Mouse (Mus musculus): ENCODE data around the gene Rhoq. TPM values are rescaled to one million over a fixed set of nuclear protein-coding genes. Genes with fewer than 3 reads are reported as not detected.

Rhoq gene
- polyA plus RNA-seq, 1 experiment from 2014 or later = 18.7 TPM

DNA sequence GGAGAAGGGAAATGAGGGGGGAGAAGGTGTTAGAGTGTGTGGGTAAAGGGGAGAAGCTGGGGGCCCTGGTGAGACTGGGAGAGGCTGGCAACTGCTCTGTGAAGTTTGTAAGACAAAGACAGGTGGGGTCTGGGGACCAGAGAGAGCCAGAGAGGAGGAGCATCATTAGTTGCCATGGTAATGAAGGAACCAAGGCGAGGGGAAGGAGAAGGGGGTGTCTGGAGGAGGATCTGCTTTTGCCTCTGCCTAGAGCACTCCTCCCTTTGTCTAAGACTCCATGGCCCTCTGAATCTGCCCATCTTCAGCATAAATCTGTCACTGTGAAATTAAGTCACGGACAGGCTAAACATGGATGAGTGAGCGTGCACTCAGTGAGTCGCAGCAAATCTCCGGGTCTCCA lies 30.0 kb upstream of the Rhoq start:
- Histone ChIP-seq H3K4me1 (replicated peaks; ENCODE audit: control insufficient read depth, insufficient read depth, low read length) (peaks cover 9% of the 10 kb centered on the region; the same call in 1 of the 2 replicates), H3K4me3 (ENCODE audit: low read depth, low read length) (no peak overlapping the region), H3K36me3 (ENCODE audit: control insufficient read depth, insufficient read depth, low read length) (no peaks in the 10 kb centered on the region), H3K9me3 (ENCODE audit: control insufficient read depth, low read length) (no peaks in the 10 kb centered on the region), H3K9ac (ENCODE audit: low read length) (no peak overlapping the region), H3K27me3 (replicated peaks; ENCODE audit: control insufficient read depth, insufficient read depth, low read length) (no peaks in the 10 kb centered on the region), H3K4me2 (ENCODE audit: low read length) (no peak overlapping the region), H3K27ac (ENCODE audit: low read depth) (no peak overlapping the region)
- DNase-seq (ENCODE audit: low spot score) (no peak), ATAC-seq (replicated peaks; ENCODE audit: low FRiP score, low TSS enrichment, low read depth) (no peak)
- 40% methylated on average over 5 of the region's 5 CpGs for WGBS

DNA sequence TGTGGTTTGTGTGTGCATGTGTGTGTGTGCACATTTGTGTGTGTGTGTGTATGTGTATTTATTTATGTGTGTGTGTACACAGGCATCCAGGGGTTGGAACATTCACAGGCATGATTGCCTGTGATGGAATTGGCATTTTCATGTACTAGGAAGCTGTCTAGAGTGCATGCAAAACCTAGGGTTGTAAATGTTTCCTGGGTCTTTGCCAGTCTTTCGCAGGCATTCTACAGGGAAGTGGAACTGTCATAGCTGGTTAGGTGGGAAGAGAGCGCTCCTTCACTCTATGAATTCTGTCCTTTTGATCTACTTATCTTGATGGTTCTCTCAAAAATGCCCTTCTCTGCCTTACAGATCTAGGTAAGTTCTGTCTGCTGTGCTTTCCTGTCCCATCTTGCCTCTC lies 25.8 kb upstream of the Rhoq start:
- no peak overlapping the region for H3K27ac ChIP-seq (ENCODE audit: low read depth)
- ATAC-seq (replicated peaks; ENCODE audit: low FRiP score, low TSS enrichment, low read depth) = no peak

DNA sequence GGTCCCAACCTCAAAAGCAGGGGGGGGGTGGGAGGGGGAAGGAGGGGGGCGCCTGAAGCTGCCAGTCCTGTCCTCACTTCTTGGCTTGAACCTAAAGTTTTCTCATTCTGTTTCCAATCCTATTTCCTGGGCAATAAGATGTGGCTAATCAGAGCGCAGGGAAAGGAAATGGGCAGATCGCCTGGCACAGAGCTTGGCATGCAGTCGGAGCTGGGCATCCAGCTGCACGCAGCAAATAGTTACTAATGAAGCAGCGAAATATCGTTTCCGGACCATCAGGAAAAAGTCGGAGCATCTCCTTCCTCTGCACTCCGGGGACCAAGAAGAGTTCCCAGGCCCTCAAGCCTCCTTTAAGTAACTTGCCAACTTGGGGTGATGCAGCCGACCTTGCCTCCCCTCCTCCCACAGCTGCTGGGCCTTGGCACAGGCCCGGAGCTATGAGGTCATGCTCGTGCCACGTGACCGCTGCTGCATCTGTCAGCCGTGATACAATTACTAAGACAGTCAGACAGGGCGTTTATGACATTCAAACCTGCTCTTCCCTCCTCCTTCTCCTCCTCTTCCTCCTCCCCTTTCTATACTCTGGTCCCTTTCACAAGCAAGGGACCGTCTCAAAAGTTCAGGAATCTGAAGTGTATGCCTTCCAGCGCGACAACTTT lies 25.3 kb upstream of the Rhoq start:
- Histone ChIP-seq H3K9ac (ENCODE audit: low read length) (0 out of 2 replicates have a peak overlapping the region, but pooled peaks have one; percentile 22), H3K27ac (ENCODE audit: low read depth) (peak overlapping the region; percentile 62; the same call in 1 of the 2 replicates), H3K4me2 (ENCODE audit: low read length) (peak overlapping the region; percentile 68), H3K36me3 (ENCODE audit: control insufficient read depth, insufficient read depth, low read length) (no peaks in the 10 kb centered on the region), H3K9me3 (ENCODE audit: control insufficient read depth, low read length) (no peaks in the 10 kb centered on the region), H3K27me3 (replicated peaks; ENCODE audit: control insufficient read depth, insufficient read depth, low read length) (no peaks in the 10 kb centered on the region), H3K4me1 (replicated peaks; ENCODE audit: control insufficient read depth, insufficient read depth, low read length) (peaks cover 11% of the 10 kb centered on the region), H3K4me3 (ENCODE audit: low read depth, low read length) (peak overlapping the region; percentile 34)
- 5% methylated on average over 20 of the region's 20 CpGs for WGBS
- DNase-seq (ENCODE audit: low spot score) (peak; percentile 85), ATAC-seq (replicated peaks; ENCODE audit: low FRiP score, low TSS enrichment, low read depth) (peak; percentile 92)

More for the DNA sequence above, 25.8 kb upstream of the Rhoq start:
- DNase-seq (ENCODE audit: low spot score) = no peak
- Histone ChIP-seq H3K36me3 (ENCODE audit: control insufficient read depth, insufficient read depth, low read length) (no peaks in the 10 kb centered on the region), H3K4me2 (ENCODE audit: low read length) (peak overlapping the region; percentile 68), H3K4me3 (ENCODE audit: low read depth, low read length) (peak overlapping the region; percentile 34; the same call in 1 of the 2 replicates), H3K4me1 (replicated peaks; ENCODE audit: control insufficient read depth, insufficient read depth, low read length) (peaks cover 13% of the 10 kb centered on the region), H3K27me3 (replicated peaks; ENCODE audit: control insufficient read depth, insufficient read depth, low read length) (no peaks in the 10 kb centered on the region), H3K9me3 (ENCODE audit: control insufficient read depth, low read length) (no peaks in the 10 kb centered on the region), H3K9ac (ENCODE audit: low read length) (no peak overlapping the region)
- WGBS = 68% methylated on average over 2 of the region's 2 CpGs

DNA sequence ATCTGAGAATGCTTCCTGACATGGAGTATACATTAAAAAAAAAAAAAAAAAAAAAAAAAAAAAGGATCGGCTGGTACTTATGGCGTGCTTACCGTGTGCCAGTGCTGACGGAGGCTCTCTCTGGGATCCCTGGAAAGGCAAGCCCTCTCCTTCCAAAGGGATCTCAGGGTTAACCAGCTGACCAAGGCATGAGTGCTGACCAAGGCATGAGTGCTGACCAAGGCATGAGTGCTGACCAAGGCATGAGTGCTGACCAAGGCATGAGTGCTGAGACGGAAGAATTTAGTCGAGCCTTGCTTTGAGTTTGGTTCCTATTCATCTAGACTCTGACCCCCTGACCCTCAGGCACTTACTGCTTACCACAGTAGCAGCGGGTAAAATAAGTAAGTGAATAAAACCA lies 24.2 kb upstream of the Rhoq start:
- H3K27me3 ChIP-seq (replicated peaks; ENCODE audit: control insufficient read depth, insufficient read depth, low read length) = no peaks in the 10 kb centered on the region
- no peak overlapping the region for H3K27ac ChIP-seq (ENCODE audit: low read depth)
- DNase-seq (ENCODE audit: low spot score) = no peak
- peaks cover 11% of the 10 kb centered on the region for H3K4me1 ChIP-seq (replicated peaks; ENCODE audit: control insufficient read depth, insufficient read depth, low read length)
- no peak for ATAC-seq (replicated peaks; ENCODE audit: low FRiP score, low TSS enrichment, low read depth)
- H3K4me2 ChIP-seq (ENCODE audit: low read length) = no peak overlapping the region
- 72% methylated on average over 7 of the region's 7 CpGs for WGBS
- H3K4me3 ChIP-seq (ENCODE audit: low read depth, low read length) = no peak overlapping the region
- no peaks in the 10 kb centered on the region for H3K9me3 ChIP-seq (ENCODE audit: control insufficient read depth, low read length)
- no peaks in the 10 kb centered on the region for H3K36me3 ChIP-seq (ENCODE audit: control insufficient read depth, insufficient read depth, low read length)
- no peak overlapping the region for H3K9ac ChIP-seq (ENCODE audit: low read length)

DNA sequence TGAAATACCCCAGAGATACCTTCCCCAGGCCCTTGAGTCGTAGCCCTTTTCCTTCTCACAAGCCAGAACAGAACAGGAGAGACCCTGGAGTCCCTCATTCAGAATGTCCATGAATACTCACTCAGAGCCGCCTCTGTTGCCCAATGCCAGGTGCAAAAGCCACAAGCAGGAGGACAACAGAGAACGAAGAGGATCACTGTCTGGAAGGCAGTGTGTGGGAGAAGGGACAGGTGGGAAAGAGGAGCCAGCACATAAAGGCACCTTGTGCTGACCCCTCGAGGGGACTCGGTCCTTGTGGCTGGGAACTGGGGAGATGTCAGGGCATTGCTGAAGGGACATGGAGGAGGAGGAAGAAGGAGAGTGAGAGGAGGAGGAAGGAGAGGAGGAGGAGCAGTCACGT lies 20.8 kb upstream of the Rhoq start:
- no peak for DNase-seq (ENCODE audit: low spot score)
- H3K9ac ChIP-seq (ENCODE audit: low read length) = no peak overlapping the region
- H3K4me3 ChIP-seq (ENCODE audit: low read depth, low read length) = no peak overlapping the region
- 66% methylated on average over 6 of the region's 6 CpGs for WGBS
- H3K36me3 ChIP-seq (ENCODE audit: control insufficient read depth, insufficient read depth, low read length) = no peaks in the 10 kb centered on the region
- no peak for ATAC-seq (replicated peaks; ENCODE audit: low FRiP score, low TSS enrichment, low read depth)
- H3K4me2 ChIP-seq (ENCODE audit: low read length) = no peak overlapping the region
- no peaks in the 10 kb centered on the region for H3K9me3 ChIP-seq (ENCODE audit: control insufficient read depth, low read length)
- H3K27ac ChIP-seq (ENCODE audit: low read depth) = no peak overlapping the region
- H3K27me3 ChIP-seq (replicated peaks; ENCODE audit: control insufficient read depth, insufficient read depth, low read length) = no peaks in the 10 kb centered on the region
- H3K4me1 ChIP-seq (replicated peaks; ENCODE audit: control insufficient read depth, insufficient read depth, low read length) = peaks cover 10% of the 10 kb centered on the region

DNA sequence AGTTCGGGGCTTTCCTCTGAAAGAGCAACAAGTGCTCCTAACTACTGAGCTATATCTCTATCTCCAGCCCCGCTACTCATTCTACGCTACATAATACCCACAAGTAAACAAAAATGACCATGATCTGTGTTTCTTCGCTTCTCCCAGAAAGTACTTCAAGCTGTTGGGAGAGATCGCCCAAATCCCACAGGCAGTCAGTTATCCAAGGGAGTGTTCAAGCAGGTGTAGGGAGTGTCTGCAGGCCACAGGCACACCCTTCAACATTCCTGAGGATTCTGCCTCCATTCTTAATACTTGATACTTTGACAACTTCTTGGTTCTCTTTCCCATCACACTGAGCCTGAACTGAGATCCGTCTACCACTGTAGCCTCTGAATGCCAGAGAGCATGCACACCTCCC lies 19.7 kb upstream of the Rhoq start:
- H3K4me2 ChIP-seq (ENCODE audit: low read length) = no peak overlapping the region
- 72% methylated on average over 6 of the region's 6 CpGs for WGBS
- ATAC-seq (replicated peaks; ENCODE audit: low FRiP score, low TSS enrichment, low read depth) = no peak
- no peak overlapping the region for H3K27ac ChIP-seq (ENCODE audit: low read depth)
- peaks cover 3% of the 10 kb centered on the region; the same call in 1 of the 2 replicates for H3K4me1 ChIP-seq (replicated peaks; ENCODE audit: control insufficient read depth, insufficient read depth, low read length)
- DNase-seq (ENCODE audit: low spot score) = no peak
- no peaks in the 10 kb centered on the region for H3K36me3 ChIP-seq (ENCODE audit: control insufficient read depth, insufficient read depth, low read length)
- H3K27me3 ChIP-seq (replicated peaks; ENCODE audit: control insufficient read depth, insufficient read depth, low read length) = no peaks in the 10 kb centered on the region
- no peaks in the 10 kb centered on the region for H3K9me3 ChIP-seq (ENCODE audit: control insufficient read depth, low read length)
- H3K4me3 ChIP-seq (ENCODE audit: low read depth, low read length) = no peak overlapping the region
- no peak overlapping the region for H3K9ac ChIP-seq (ENCODE audit: low read length)

DNA sequence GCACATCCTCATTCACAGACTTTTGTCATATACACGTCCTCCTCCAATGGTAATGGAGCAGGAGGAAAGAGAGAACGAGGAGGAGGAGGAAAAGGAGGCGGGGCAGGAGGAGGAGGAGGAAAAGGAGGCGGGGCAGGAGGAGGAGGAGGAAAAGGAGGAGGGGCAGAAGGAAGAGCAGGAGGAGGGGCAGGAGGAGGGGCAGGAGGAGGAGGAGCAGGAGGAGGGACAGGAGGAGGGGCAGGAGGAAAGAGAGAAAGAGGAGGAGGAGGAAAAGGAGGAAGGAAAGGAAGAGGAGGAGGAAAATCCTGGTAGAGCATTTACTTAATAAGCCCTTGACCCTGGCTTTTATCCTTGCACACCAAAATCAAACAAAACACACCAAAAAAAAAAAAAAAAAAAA lies 16.8 kb upstream of the Rhoq start:
- ATAC-seq (replicated peaks; ENCODE audit: low FRiP score, low TSS enrichment, low read depth) (no peak), DNase-seq (ENCODE audit: low spot score) (no peak)
- H3K27ac ChIP-seq (ENCODE audit: low read depth) = no peak overlapping the region
- 41% methylated on average over 4 of the region's 4 CpGs for WGBS
- H3K4me2 ChIP-seq (ENCODE audit: low read length) = no peak overlapping the region
- H3K9ac ChIP-seq (ENCODE audit: low read length) = no peak overlapping the region
- H3K9me3 ChIP-seq (ENCODE audit: control insufficient read depth, low read length) = no peaks in the 10 kb centered on the region
- H3K36me3 ChIP-seq (ENCODE audit: control insufficient read depth, insufficient read depth, low read length) = no peaks in the 10 kb centered on the region
- H3K4me1 ChIP-seq (replicated peaks; ENCODE audit: control insufficient read depth, insufficient read depth, low read length) = no peaks in the 10 kb centered on the region
- no peaks in the 10 kb centered on the region for H3K27me3 ChIP-seq (replicated peaks; ENCODE audit: control insufficient read depth, insufficient read depth, low read length)
- H3K4me3 ChIP-seq (ENCODE audit: low read depth, low read length) = no peak overlapping the region

DNA sequence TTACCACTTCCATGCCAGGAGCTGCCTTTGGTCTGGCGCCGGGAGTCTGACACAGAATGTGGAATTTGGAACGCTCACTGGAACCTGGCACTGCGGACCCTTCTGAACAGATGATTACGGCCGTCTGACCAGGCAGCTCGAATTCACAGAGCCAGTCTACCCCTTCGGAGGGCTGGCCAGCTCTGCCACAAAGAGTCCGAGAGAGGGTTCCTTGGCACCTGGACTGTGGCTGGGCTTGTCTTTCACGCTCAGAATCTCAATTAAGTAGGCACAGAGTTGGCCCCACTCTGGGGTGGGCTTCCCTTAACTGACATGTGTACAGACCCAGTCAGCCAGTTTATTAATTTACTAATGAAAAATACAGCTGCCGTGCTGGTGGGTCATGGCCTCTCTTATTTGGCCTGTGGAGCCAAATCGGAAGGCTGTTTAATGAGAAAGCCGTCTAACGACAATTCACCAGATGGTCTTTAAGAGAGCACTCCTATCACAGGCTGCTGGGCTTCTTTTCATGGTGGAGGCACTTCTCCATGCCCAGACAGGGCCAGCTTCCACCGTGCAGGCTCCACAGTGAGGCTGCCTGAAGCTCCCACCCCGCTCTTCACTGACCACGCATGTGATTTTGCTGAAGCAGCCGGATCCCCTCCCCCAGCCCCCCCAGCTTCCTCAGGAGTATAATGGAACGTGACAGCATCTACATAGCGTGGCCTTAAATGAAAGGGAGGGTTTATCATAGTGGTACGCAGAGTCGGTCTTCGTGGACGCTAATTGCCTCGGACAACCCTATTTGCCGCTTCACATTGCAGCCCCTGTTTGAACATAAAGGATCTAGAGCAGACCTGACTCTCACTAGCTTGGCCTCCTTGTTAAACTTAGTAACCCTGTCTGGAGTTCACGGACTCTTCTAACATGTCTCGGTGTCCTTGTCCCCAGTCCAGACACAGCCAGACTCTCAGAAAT lies 14.8 kb upstream of the Rhoq start, which contains the start of gene Atp6v1e2:
Atp6v1e2 (minus strand) TSS at position 58 of the 957 bp plus-strand sequence.
- H3K4me1 ChIP-seq (replicated peaks; ENCODE audit: control insufficient read depth, insufficient read depth, low read length) = no peaks in the 10 kb centered on the region
- H3K36me3 ChIP-seq (ENCODE audit: control insufficient read depth, insufficient read depth, low read length) = no peaks in the 10 kb centered on the region
- ATAC-seq (replicated peaks; ENCODE audit: low FRiP score, low TSS enrichment, low read depth) (no peak), DNase-seq (ENCODE audit: low spot score) (no peak)
- H3K4me2 ChIP-seq (ENCODE audit: low read length) = no peak within 1 kb of the TSS
- no peaks in the 10 kb centered on the region for H3K9me3 ChIP-seq (ENCODE audit: control insufficient read depth, low read length)
- no peak within 1 kb of the TSS for H3K9ac ChIP-seq (ENCODE audit: low read length)
- H3K27me3 ChIP-seq (replicated peaks; ENCODE audit: control insufficient read depth, insufficient read depth, low read length) = no peaks in the 10 kb centered on the region
- no peak within 1 kb of the TSS for H3K4me3 ChIP-seq (ENCODE audit: low read depth, low read length)
- WGBS = 81% methylated on average over 28 of the region's 28 CpGs
- H3K27ac ChIP-seq (ENCODE audit: low read depth) = no peak within 1 kb of the TSS
